Mouse (Mus musculus): Measurements from ENCODE around the gene Ntm. TPM values are rescaled to one million over a fixed set of nuclear protein-coding genes. Genes with fewer than 3 reads are reported as not detected.

The Ntm gene
- total and polyA plus RNA-seq, 2 experiments from 2014 or later, result 162 to 235 TPM

GRCm38 (mm10) chr9:29803738-29804285, 159.1 kb downstream of the Ntm start:
- Histone ChIP-seq H3K36me3 (ENCODE audit: insufficient read depth) (no peaks in the 10 kb centered on the region), H3K4me1 (ENCODE audit: insufficient read depth) (peaks cover 24% of the 10 kb centered on the region), H3K4me3 (ENCODE audit: low read depth, low read length) (no peak overlapping the region), H3K27ac (ENCODE audit: low read depth, low read length) (peak overlapping the region; percentile 72; the same call in 1 of the 2 replicates), H3K9ac (no peak overlapping the region), H3K27me3 (ENCODE audit: insufficient read depth, low read length) (no peaks in the 10 kb centered on the region), H3K4me2 (ENCODE audit: low read depth) (no peak overlapping the region), H3K9me3 (ENCODE audit: low read length) (no peaks in the 10 kb centered on the region)
- WGBS, result 40% methylated on average over 4 of the region's 4 CpGs
- ATAC-seq, result no peak
- DNase-seq, result no peak
- no peak for TF ChIP-seq CTCF (IDR thresholded peaks at IDR 0.05; ENCODE audit: low read depth)

GRCm38 (mm10) chr9:29802990-29803737, 159.8 kb downstream of the Ntm start:
- TF ChIP-seq CTCF (IDR thresholded peaks at IDR 0.05; ENCODE audit: low read depth), result peak; percentile 52
- ATAC-seq (peak; percentile 80), DNase-seq (peak; percentile 75)
- 6% methylated on average over 12 of the region's 12 CpGs for WGBS
- Histone ChIP-seq H3K4me3 (ENCODE audit: low read depth, low read length) (no peak overlapping the region), H3K27me3 (ENCODE audit: insufficient read depth, low read length) (no peaks in the 10 kb centered on the region), H3K9me3 (ENCODE audit: low read length) (no peaks in the 10 kb centered on the region), H3K27ac (ENCODE audit: low read depth, low read length) (peak overlapping the region; percentile 72), H3K9ac (no peak overlapping the region), H3K4me2 (ENCODE audit: low read depth) (peak overlapping the region; percentile 22), H3K36me3 (ENCODE audit: insufficient read depth) (no peaks in the 10 kb centered on the region), H3K4me1 (ENCODE audit: insufficient read depth) (peaks cover 24% of the 10 kb centered on the region)

- Histone ChIP-seq H3K27me3 (ENCODE audit: insufficient read depth, low read length) (no peaks in the 10 kb centered on the region), H3K4me1 (ENCODE audit: insufficient read depth) (peaks cover 24% of the 10 kb centered on the region), H3K9ac (0 out of 2 replicates have a peak overlapping the region, but pooled peaks have one; percentile 18), H3K4me3 (ENCODE audit: low read depth, low read length) (no peak overlapping the region), H3K9me3 (ENCODE audit: low read length) (no peaks in the 10 kb centered on the region), H3K36me3 (ENCODE audit: insufficient read depth) (no peaks in the 10 kb centered on the region), H3K4me2 (ENCODE audit: low read depth) (peak overlapping the region; percentile 22), H3K27ac (ENCODE audit: low read depth, low read length) (peak overlapping the region; percentile 72)
- TF ChIP-seq CTCF (IDR thresholded peaks at IDR 0.05; ENCODE audit: low read depth), result no peak
- 5% methylated on average over 12 of the region's 12 CpGs for WGBS
- peak; percentile 58 for ATAC-seq
- peak; percentile 57 for DNase-seq
Measured at GRCm38 (mm10) chr9:29802071-29802705, 160.8 kb downstream of the Ntm start.

DNA sequence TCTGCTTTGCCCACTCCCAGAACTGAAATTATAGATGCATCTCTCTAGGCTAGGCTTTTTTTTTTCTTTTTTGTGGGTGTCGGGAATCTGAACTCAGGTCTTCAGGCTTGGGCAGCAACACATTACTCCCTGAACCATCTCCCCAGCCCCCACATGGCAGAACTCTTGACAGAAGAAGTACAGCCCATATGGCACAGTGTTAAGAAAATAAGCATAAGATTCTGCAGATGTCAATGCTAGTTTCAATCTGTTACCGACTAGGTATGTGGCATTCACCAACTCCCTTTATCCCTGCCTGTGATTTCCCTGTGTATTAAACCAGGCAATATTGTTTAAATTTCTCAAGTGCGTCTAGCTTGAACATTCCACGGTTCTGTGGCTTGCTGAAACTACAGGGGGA, 166.7 kb downstream of the Ntm start:
- WGBS, result 48% methylated on average over 4 of the region's 4 CpGs
- TF ChIP-seq CTCF (IDR thresholded peaks at IDR 0.05; ENCODE audit: low read depth), result no peak
- ATAC-seq (peak; percentile 34; the same call in 1 of the 2 replicates), DNase-seq (peak; percentile 48)
- Histone ChIP-seq H3K9ac (no peak overlapping the region), H3K9me3 (ENCODE audit: low read length) (no peaks in the 10 kb centered on the region), H3K27ac (ENCODE audit: low read depth, low read length) (no peak overlapping the region), H3K4me1 (ENCODE audit: insufficient read depth) (no peaks in the 10 kb centered on the region), H3K27me3 (ENCODE audit: insufficient read depth, low read length) (no peaks in the 10 kb centered on the region), H3K4me2 (ENCODE audit: low read depth) (no peak overlapping the region), H3K36me3 (ENCODE audit: insufficient read depth) (no peaks in the 10 kb centered on the region), H3K4me3 (ENCODE audit: low read depth, low read length) (no peak overlapping the region)

GRCm38 (mm10) chr9:29791199-29791915, 171.6 kb downstream of the Ntm start:
- H3K4me1 ChIP-seq (ENCODE audit: insufficient read depth), result no peaks in the 10 kb centered on the region
- H3K27me3 ChIP-seq (ENCODE audit: insufficient read depth, low read length), result peaks cover 2% of the 10 kb centered on the region; the same call in 1 of the 2 replicates
- H3K36me3 ChIP-seq (ENCODE audit: insufficient read depth), result no peaks in the 10 kb centered on the region
- TF ChIP-seq CTCF (IDR thresholded peaks at IDR 0.05; ENCODE audit: low read depth), result no peak
- H3K4me2 ChIP-seq (ENCODE audit: low read depth), result no peak overlapping the region
- ATAC-seq (peak; percentile 53), DNase-seq (peak; percentile 72)
- H3K4me3 ChIP-seq (ENCODE audit: low read depth, low read length), result no peak overlapping the region
- H3K27ac ChIP-seq (ENCODE audit: low read depth, low read length), result no peak overlapping the region
- no peak overlapping the region for H3K9ac ChIP-seq
- 41% methylated on average over 10 of the region's 10 CpGs for WGBS
- H3K9me3 ChIP-seq (ENCODE audit: low read length), result no peaks in the 10 kb centered on the region

- H3K36me3 ChIP-seq (ENCODE audit: insufficient read depth), result no peaks in the 10 kb centered on the region
- no peak for DNase-seq
- WGBS, result 77% methylated on average over 4 of the region's 4 CpGs
- no peak overlapping the region for H3K4me3 ChIP-seq (ENCODE audit: low read depth, low read length)
- H3K4me1 ChIP-seq (ENCODE audit: insufficient read depth), result no peaks in the 10 kb centered on the region
- no peak overlapping the region for H3K4me2 ChIP-seq (ENCODE audit: low read depth)
- ATAC-seq, result no peak
- H3K27ac ChIP-seq (ENCODE audit: low read depth, low read length), result no peak overlapping the region
- no peak for TF ChIP-seq CTCF (IDR thresholded peaks at IDR 0.05; ENCODE audit: low read depth)
- H3K9ac ChIP-seq, result no peak overlapping the region
- peaks cover 9% of the 10 kb centered on the region; the same call in 1 of the 2 replicates for H3K27me3 ChIP-seq (ENCODE audit: insufficient read depth, low read length)
- no peaks in the 10 kb centered on the region for H3K9me3 ChIP-seq (ENCODE audit: low read length)
Measured at GRCm38 (mm10) chr9:29790017-29790416, 172.9 kb downstream of the Ntm start.
